Mouse (Mus musculus): ENCODE data around the gene Zfp786. TPM values are rescaled to one million over a fixed set of nuclear protein-coding genes. Genes with fewer than 3 reads are reported as not detected.
"Not testable (repeated sequence)": the region's sequence is repeated elsewhere in the genome, so short reads cannot be mapped to it uniquely, and the experiment has no call there.

The Zfp786 gene
- polyA plus RNA-seq, 1 experiment = not detected

GRCm38 (mm10) chr6:47788821-47789220 lies 41.8 kb downstream of the Zfp786 start:
- no peak for TF ChIP-seq CTCF (IDR thresholded peaks at IDR 0.05; ENCODE audit: low read depth, low read length)
- no peak for TF ChIP-seq POLR2A (IDR thresholded peaks at IDR 0.05; ENCODE audit: borderline replicate concordance, low read depth, low read length)
- H3K4me3 ChIP-seq (ENCODE audit: insufficient read depth, low read length) = peak overlapping the region; percentile 75
- H3K4me1 ChIP-seq (ENCODE audit: control insufficient read depth, insufficient read depth, low read length) = peaks cover 37% of the 10 kb centered on the region
- H3K27ac ChIP-seq (ENCODE audit: insufficient read depth, low read depth, low read length) = peak overlapping the region; percentile 97

DNA sequence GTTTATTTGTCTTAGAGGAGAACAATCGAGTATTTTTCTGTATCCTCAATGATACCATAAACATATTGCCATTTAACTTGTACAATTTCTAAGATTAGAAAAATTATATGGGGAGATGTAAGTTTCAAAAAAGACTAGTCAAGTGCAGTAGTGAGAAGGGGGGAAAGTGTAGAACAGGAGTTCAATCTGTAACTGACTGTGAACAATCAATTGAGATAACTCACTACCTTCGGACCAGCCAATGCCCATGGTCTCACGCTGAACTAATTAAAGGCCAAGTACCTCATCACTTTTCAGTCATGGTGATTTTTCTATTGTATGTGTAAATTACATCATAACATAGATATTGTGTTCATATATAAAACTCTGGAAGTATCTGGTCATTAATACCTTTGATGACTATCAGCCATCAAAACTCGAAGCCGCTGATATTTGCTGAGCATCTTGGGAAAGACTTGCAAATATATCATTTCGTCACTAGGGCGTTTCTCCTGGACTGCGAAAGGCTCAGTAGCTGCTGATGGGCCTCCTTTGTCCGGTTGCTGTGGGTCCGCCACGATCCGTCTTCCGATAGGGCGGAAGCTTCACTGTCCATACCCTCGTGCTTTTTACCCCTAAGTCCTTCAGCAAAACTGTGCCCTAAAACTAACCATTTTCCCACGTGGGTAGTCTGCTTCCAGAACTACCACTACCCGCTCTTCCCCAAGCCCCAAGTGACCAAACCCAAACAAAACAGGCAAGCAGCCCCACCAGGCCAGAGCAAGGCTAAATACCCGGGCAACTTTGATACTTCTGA lies 42.5 kb downstream of the Zfp786 start:
- H3K4me3 ChIP-seq (ENCODE audit: insufficient read depth, low read length) = peak overlapping the region; percentile 75

DNA sequence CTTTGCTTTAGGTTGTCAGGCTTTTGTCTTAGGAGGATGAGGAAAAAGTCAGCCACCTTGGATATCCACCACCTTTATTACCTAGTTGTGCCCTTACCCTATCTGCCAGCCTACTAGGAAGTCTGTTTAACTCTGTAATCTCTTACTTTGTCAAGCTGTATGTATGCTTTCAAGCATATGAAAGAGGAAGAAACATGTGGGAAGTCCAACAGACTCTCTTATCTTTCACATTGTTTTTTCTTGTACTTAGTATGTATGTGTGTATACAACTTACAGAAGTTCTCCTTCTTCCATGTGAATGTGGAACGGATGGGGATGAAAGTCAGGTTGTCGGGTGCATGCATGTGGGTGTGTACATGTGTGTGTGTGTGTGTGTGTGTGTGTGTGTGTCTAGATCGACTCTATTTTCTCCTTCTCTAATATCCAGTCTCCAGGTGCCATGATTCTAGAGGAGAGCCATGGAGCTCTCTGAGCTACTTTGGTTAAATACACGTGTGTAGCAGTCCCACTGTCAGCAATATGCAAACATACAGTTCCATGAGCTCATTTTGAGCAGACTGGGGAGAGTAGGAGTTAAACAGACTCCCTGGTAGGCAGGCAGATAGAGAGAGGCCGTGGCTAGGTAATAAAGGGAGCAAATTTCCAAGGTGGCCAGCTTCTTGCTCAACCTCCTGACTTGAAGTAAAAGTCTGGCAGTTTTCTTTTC lies 45.8 kb downstream of the Zfp786 start:
- Histone ChIP-seq H3K4me1 (ENCODE audit: control insufficient read depth, insufficient read depth, low read length) (peaks cover 20% of the 10 kb centered on the region), H3K27ac (ENCODE audit: insufficient read depth, low read depth, low read length) (no peak overlapping the region), H3K4me3 (ENCODE audit: insufficient read depth, low read length) (no peak overlapping the region)
- TF ChIP-seq POLR2A (IDR thresholded peaks at IDR 0.05; ENCODE audit: borderline replicate concordance, low read depth, low read length) (no peak), CTCF (IDR thresholded peaks at IDR 0.05; ENCODE audit: low read depth, low read length) (no peak)

More for the DNA sequence above, 42.5 kb downstream of the Zfp786 start:
- Histone ChIP-seq H3K4me1 (ENCODE audit: control insufficient read depth, insufficient read depth, low read length) (peaks cover 37% of the 10 kb centered on the region), H3K27ac (ENCODE audit: insufficient read depth, low read depth, low read length) (peak overlapping the region; percentile 97)
- TF ChIP-seq POLR2A (IDR thresholded peaks at IDR 0.05; ENCODE audit: borderline replicate concordance, low read depth, low read length) (peak; percentile 55; the same call in 1 of the 2 replicates), CTCF (IDR thresholded peaks at IDR 0.05; ENCODE audit: low read depth, low read length) (no peak)

DNA sequence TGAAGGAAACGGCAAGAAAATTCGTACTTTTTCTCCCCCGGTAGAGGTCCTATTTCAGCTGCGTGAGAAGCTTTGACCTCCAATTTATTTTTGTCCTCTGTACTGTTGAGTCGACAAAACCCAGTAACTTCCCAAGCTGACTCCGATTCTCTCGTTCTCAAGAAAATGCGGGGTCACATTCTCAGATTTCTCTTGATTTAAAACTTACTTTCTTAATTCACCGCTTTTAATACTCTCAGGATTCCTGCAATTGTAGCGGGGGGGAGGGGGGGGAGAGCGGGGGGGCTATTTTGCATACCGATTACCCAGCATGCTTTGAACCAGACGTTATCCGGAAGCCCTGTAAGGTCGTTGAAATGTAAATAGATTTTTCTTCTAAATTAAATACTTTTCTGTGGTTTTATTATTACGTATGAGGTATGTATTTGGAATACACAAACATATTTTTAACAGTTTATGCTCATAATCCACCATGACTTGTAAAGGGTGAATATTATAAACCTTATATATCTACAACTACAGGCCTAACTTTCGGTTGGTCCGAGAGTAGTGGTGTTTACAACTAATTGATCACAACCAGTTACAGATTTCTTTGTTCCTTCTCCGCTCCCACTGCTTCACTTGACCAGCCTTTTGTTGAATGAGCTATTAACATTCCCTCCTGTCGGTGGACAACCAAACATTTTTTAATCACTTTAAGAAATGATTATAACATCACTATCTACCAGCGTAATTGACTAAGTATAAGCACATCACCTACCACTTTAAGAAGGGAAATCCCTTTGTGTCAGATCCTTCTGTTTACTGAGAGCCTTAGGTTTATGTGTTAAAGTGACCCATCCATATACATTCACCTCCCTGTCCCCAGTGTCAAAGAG lies 49.3 kb downstream of the Zfp786 start:
- Histone ChIP-seq H3K4me3 (ENCODE audit: insufficient read depth, low read length) (peak overlapping the region; percentile 77), H3K4me1 (ENCODE audit: control insufficient read depth, insufficient read depth, low read length) (peaks cover 9% of the 10 kb centered on the region), H3K27ac (ENCODE audit: insufficient read depth, low read depth, low read length) (peak overlapping the region; percentile 63; the same call in 1 of the 2 replicates)
- TF ChIP-seq POLR2A (IDR thresholded peaks at IDR 0.05; ENCODE audit: borderline replicate concordance, low read depth, low read length) (no peak), CTCF (IDR thresholded peaks at IDR 0.05; ENCODE audit: low read depth, low read length) (no peak)

GRCm38 (mm10) chr6:47780576-47781013 lies 50.1 kb downstream of the Zfp786 start:
- H3K4me1 ChIP-seq (ENCODE audit: control insufficient read depth, insufficient read depth, low read length) = peaks cover 9% of the 10 kb centered on the region
- no peak overlapping the region for H3K27ac ChIP-seq (ENCODE audit: insufficient read depth, low read depth, low read length)
- H3K4me3 ChIP-seq (ENCODE audit: insufficient read depth, low read length) = peak overlapping the region; percentile 77; the same call in 1 of the 2 replicates
- TF ChIP-seq POLR2A (IDR thresholded peaks at IDR 0.05; ENCODE audit: borderline replicate concordance, low read depth, low read length) (no peak), CTCF (IDR thresholded peaks at IDR 0.05; ENCODE audit: low read depth, low read length) (no peak)

GRCm38 (mm10) chr6:47771760-47772159 lies 58.9 kb downstream of the Zfp786 start:
- not testable (repeated sequence) for H3K27ac ChIP-seq (ENCODE audit: insufficient read depth, low read depth, low read length); H3K4me1 ChIP-seq (ENCODE audit: control insufficient read depth, insufficient read depth, low read length)
- 0 out of 2 replicates have a peak overlapping the region, but pooled peaks have one; percentile 6 for H3K4me3 ChIP-seq (ENCODE audit: insufficient read depth, low read length)

- not testable (repeated sequence) for H3K4me3 ChIP-seq (ENCODE audit: insufficient read depth, low read length); H3K27ac ChIP-seq (ENCODE audit: insufficient read depth, low read depth, low read length); H3K4me1 ChIP-seq (ENCODE audit: control insufficient read depth, insufficient read depth, low read length)
Measured at GRCm38 (mm10) chr6:47771113-47771512, 59.6 kb downstream of the Zfp786 start.

- not testable (repeated sequence) for H3K4me1 ChIP-seq (ENCODE audit: control insufficient read depth, insufficient read depth, low read length); H3K27ac ChIP-seq (ENCODE audit: insufficient read depth, low read depth, low read length); H3K4me3 ChIP-seq (ENCODE audit: insufficient read depth, low read length)
Measured at GRCm38 (mm10) chr6:47769861-47770260, 60.8 kb downstream of the Zfp786 start.

Other genes starting within 250 kb of the Zfp786 start
- gene Ezh2, start 235.5 kb downstream of the Zfp786 start, polyA plus RNA-seq (2012; ENCODE audit: insufficient read depth, insufficient read length, missing spikeins) = 41.5 and 61.9 TPM in 2 replicates
- gene Pdia4, start 17.4 kb downstream of the Zfp786 start, polyA plus RNA-seq (2012; ENCODE audit: insufficient read depth, insufficient read length, missing spikeins) = 64.4 and 79.0 TPM in 2 replicates
- 4.7 and 6.4 TPM in 2 replicates for gene Zfp398, start 4.8 kb upstream of the Zfp786 start, polyA plus RNA-seq (2012; ENCODE audit: insufficient read depth, insufficient read length, missing spikeins)
- 6.6 and 7.0 TPM in 2 replicates for gene Zfp282, start 46.3 kb upstream of the Zfp786 start, polyA plus RNA-seq (2012; ENCODE audit: insufficient read depth, insufficient read length, missing spikeins)
- gene Zfp212, start 89.6 kb upstream of the Zfp786 start, polyA plus RNA-seq (2012; ENCODE audit: insufficient read depth, insufficient read length, missing spikeins) = 9.6 and 11.6 TPM in 2 replicates
- 4.3 and 5.7 TPM in 2 replicates for gene Zfp956, start 122.5 kb upstream of the Zfp786 start, polyA plus RNA-seq (2012; ENCODE audit: insufficient read depth, insufficient read length, missing spikeins)
- 8.6 and 9.3 TPM in 2 replicates for gene Zfp777, start 218.0 kb upstream of the Zfp786 start, polyA plus RNA-seq (2012; ENCODE audit: insufficient read depth, insufficient read length, missing spikeins)

Measured in bone marrow macrophage, adult 2 months (primary cell).